Mouse (Mus musculus): ENCODE results near the gene Glis2. TPM values are rescaled to one million over a fixed set of nuclear protein-coding genes. Genes with fewer than 3 reads are reported as not detected.
A peak's percentile ranks its signal among the peaks of the same experiment; 100 is the strongest.

Glis2 gene
- total and polyA plus RNA-seq, 3 experiments, result 0.59 to 3.3 (median 2.5) TPM

DNA sequence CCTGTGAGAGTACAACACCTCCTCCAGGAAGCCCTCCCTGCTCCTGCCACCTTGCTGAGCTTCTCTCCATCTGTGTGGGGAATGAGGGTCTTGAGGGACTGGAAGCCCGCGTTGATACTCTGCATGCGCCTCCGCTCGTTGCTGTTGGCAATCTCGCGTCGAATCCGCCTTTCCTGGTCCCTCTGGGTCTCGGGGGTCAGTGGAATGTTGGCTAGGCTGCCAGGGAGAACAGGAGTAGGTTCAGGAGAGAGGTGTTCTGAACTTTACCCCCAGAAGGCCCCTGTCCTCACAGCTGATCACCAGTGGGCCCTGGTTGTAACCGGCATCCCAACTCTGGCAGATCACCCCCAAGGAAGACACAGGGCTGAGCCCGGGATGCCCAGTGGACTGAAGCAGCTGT is 42.6 kb upstream of the Glis2 start:
- H3K36me3 ChIP-seq (replicated peaks in 1 of 2; ENCODE audit: control insufficient read depth in 1 of 2, insufficient read depth in 1 of 2, low read length in 1 of 2), result peaks cover 28 to 70% of the 10 kb centered on the region in 2 experiments
- TF ChIP-seq KAT2A (IDR thresholded peaks at IDR 0.05; ENCODE audit: insufficient replicate concordance, low read length), result no peak
- TF ChIP-seq IRF4 (IDR thresholded peaks at IDR 0.05; ENCODE audit: low read depth, low read length), result no peak
- no peak for TF ChIP-seq CTCF (conservative IDR thresholded peaks at IDR 0.05 in 1 of 2, IDR thresholded peaks at IDR 0.05 in 1 of 2; ENCODE audit: low read depth in 2 of 2, low read length in 2 of 2)
- TF ChIP-seq ZNF384 (IDR thresholded peaks at IDR 0.05; ENCODE audit: low read depth, low read length), result no peak
- TF ChIP-seq CHD1 (IDR thresholded peaks at IDR 0.05; ENCODE audit: low read depth, low read length), result no peak
- no peak for TF ChIP-seq MAFK (IDR thresholded peaks at IDR 0.05; ENCODE audit: insufficient replicate concordance, low read length)
- no peaks in the 10 kb centered on the region for H3K27me3 ChIP-seq (replicated peaks)
- no peak overlapping the region for H3K27ac ChIP-seq (ENCODE audit: insufficient read depth, low read depth)
- DNase-seq (ENCODE audit: extremely low read depth), result no peak
- in situ Hi-C loops (cut with MboI; ENCODE audit: low pct_ligation_motif_present, low pct_unique_long_range_greater_than_20kb, low sequenced_read_pairs), result no loop called here
- 0 out of 2 replicates have a peak overlapping the region, but pooled peaks have one; percentile 11 for H3K9ac ChIP-seq (ENCODE audit: insufficient read depth, low read depth)
- H3K9me3 ChIP-seq (replicated peaks; ENCODE audit: low read length), result peaks cover 4% of the 10 kb centered on the region
- peaks cover 16% of the 10 kb centered on the region for H3K79me2 ChIP-seq (replicated peaks; ENCODE audit: control insufficient read depth, extremely low read depth, insufficient read depth, poor library complexity, severe bottlenecking)
- dilution Hi-C loops (cut with MboI; ENCODE audit: extremely low pct_ligation_motif_present, extremely low pct_unique_long_range_greater_than_20kb, low sequenced_read_pairs), result no loop called here
- H3K4me3 ChIP-seq (replicated peaks in 1 of 3; ENCODE audit: low read depth in 2 of 3, low read length in 2 of 3, poor library complexity in 1 of 3), result no peak overlapping the region
- H3K4me1 ChIP-seq (ENCODE audit: control insufficient read depth in 1 of 2, insufficient read depth in 2 of 2), result peaks cover 25 to 79% of the 10 kb centered on the region in 2 experiments
- H3K4me2 ChIP-seq (ENCODE audit: insufficient read depth, low read depth, poor library complexity, severe bottlenecking), result no peak overlapping the region

DNA sequence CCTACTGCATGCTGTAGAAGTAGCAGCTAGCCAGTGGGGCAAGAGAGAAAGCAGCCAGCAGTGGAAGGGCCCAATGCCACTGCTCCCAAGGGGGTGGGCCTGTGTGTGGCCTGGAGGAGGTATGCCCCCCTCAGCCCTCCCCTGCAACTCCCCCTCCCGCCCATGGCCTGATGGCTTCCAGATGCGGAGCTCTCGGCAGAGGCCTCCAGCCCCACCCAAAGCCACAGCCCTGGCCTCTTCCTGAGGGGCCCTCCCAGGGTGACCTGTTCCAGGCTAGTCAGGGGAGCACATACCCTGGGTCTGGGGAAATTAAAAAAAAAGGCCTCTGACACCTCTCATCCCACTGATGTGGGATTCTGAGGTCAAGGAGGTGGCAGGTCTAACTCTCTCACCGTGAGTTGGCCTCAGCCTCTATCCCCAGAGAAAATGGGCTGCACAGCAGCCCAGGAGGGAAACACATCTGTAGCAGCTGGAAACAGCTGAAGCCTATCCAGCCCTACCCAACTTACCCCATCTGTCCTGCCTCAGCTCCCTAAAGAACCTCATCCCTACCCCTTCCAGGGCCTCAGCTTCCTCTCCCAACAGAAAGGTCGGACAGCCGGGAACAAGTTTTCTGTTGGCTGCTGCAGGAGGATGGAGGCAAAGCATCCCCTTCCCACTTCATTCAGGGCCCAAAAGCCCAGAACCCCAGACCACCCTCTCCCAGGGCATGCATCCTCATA is 41.5 kb upstream of the Glis2 start:
- DNase-seq (ENCODE audit: extremely low read depth), result peak; percentile 71
- Histone ChIP-seq H3K9ac (ENCODE audit: insufficient read depth, low read depth) (peak overlapping the region; percentile 11), H3K27me3 (replicated peaks) (no peaks in the 10 kb centered on the region), H3K4me1 (ENCODE audit: control insufficient read depth in 1 of 2, insufficient read depth in 2 of 2) (peaks cover 29 to 86% of the 10 kb centered on the region in 2 experiments), H3K36me3 (replicated peaks in 1 of 2; ENCODE audit: control insufficient read depth in 1 of 2, insufficient read depth in 1 of 2, low read length in 1 of 2) (peaks cover 23 to 66% of the 10 kb centered on the region in 2 experiments), H3K27ac (ENCODE audit: insufficient read depth, low read depth) (peak overlapping the region; percentile 33), H3K4me2 (ENCODE audit: insufficient read depth, low read depth, poor library complexity, severe bottlenecking) (peak overlapping the region; percentile 45), H3K4me3 (replicated peaks in 1 of 3; ENCODE audit: low read depth in 2 of 3, low read length in 2 of 3, poor library complexity in 1 of 3) (no peak overlapping the region), H3K9me3 (replicated peaks; ENCODE audit: low read length) (peaks cover 4% of the 10 kb centered on the region), H3K79me2 (replicated peaks; ENCODE audit: control insufficient read depth, extremely low read depth, insufficient read depth, poor library complexity, severe bottlenecking) (peaks cover 22% of the 10 kb centered on the region)
- TF ChIP-seq ZNF384 (IDR thresholded peaks at IDR 0.05; ENCODE audit: low read depth, low read length), result peak; percentile 62; the same call in 1 of the 2 replicates
- TF ChIP-seq EP300 (IDR thresholded peaks at IDR 0.05; ENCODE audit: low read length), result 0 out of 2 replicates have a peak, but pooled peaks have one; percentile 46
- no peak for TF ChIP-seq KAT2A (IDR thresholded peaks at IDR 0.05; ENCODE audit: insufficient replicate concordance, low read length)
- no peak for TF ChIP-seq RCOR1 (conservative IDR thresholded peaks at IDR 0.05; ENCODE audit: low read depth, low read length)
- peak; percentile 60 for TF ChIP-seq MAZ (IDR thresholded peaks at IDR 0.05; ENCODE audit: low read depth, low read length)
- no peak for TF ChIP-seq NELFE (IDR thresholded peaks at IDR 0.05; ENCODE audit: low read depth, low read length)
- TF ChIP-seq HCFC1 (IDR thresholded peaks at IDR 0.05; ENCODE audit: low read depth, low read length), result no peak
- no peak for TF ChIP-seq JUN (IDR thresholded peaks at IDR 0.05; ENCODE audit: insufficient read depth, low read depth, low read length)
- TF ChIP-seq MAFK (IDR thresholded peaks at IDR 0.05; ENCODE audit: insufficient replicate concordance, low read length), result no peak
- TF ChIP-seq MYC (IDR thresholded peaks at IDR 0.05; ENCODE audit: low read depth, low read length), result no peak
- TF ChIP-seq ETS1 (conservative IDR thresholded peaks at IDR 0.05; ENCODE audit: low read depth, low read length), result peak; percentile 33
- no peak for TF ChIP-seq E2F4 (IDR thresholded peaks at IDR 0.05; ENCODE audit: insufficient replicate concordance, low read depth, low read length)
- peak; percentile 5; the same call in 1 of the 2 replicates for TF ChIP-seq MXI1 (IDR thresholded peaks at IDR 0.05; ENCODE audit: low read depth, low read length)
- TF ChIP-seq RAD21 (IDR thresholded peaks at IDR 0.05; ENCODE audit: low read depth, low read length), result no peak
- peak; percentile 61; the same call in 1 of the 2 replicates for TF ChIP-seq TCF12 (IDR thresholded peaks at IDR 0.05; ENCODE audit: low read depth, low read length)
- TF ChIP-seq USF2 (conservative IDR thresholded peaks at IDR 0.05; ENCODE audit: low read depth, low read length), result no peak
- TF ChIP-seq POLR2A (IDR thresholded peaks at IDR 0.05; ENCODE audit: low read depth, low read length), result no peak
- TF ChIP-seq POLR2AphosphoS2 (IDR thresholded peaks at IDR 0.05; ENCODE audit: low read depth, low read length), result no peak
- dilution Hi-C loops (cut with MboI; ENCODE audit: extremely low pct_ligation_motif_present, extremely low pct_unique_long_range_greater_than_20kb, low sequenced_read_pairs), result no loop called here
- in situ Hi-C loops (cut with MboI; ENCODE audit: low pct_ligation_motif_present, low pct_unique_long_range_greater_than_20kb, low sequenced_read_pairs), result no loop called here

Data from CH12.LX (cell line).